Mouse (Mus musculus) hindbrain, embryonic 16.5 days (tissue): ENCODE measurements around the gene Mtg1. TPM values are rescaled to one million over a fixed set of nuclear protein-coding genes. Genes with fewer than 3 reads are reported as not detected.

Experiments
- ATAC-seq: fragments of 200-750 bp; cut with Nextera tagmentation; 2 replicates; pipeline ENCODE4 v1.8.0; 2017; ENCODE audit warnings: moderate TSS enrichment, moderate library complexity
- H3K27ac ChIP-seq: fragments of 300-500 bp; sonication (generic); 2 replicates; pipeline ENCODE4 v1.5.1; 2014; ENCODE audit warnings: low read depth, mild to moderate bottlenecking, control low read depth, low read length, moderate library complexity
- H3K27me3 ChIP-seq: fragments of 300-500 bp; sonication (generic); replicated peaks from 2 replicates; pipeline ENCODE4 v1.6.1; 2014; ENCODE audit warnings: low read length; ENCODE audit not compliant: control insufficient read depth, insufficient read depth
- H3K36me3 ChIP-seq: fragments of 300-500 bp; sonication (generic); 2 replicates; pipeline ENCODE4 v1.6.1; 2014; ENCODE audit warnings: mild to moderate bottlenecking, low read length, moderate library complexity, mixed read lengths; ENCODE audit not compliant: control insufficient read depth, insufficient read depth
- H3K4me1 ChIP-seq: fragments of 300-500 bp; sonication (generic); 2 replicates; pipeline ENCODE4 v1.6.1; 2014; ENCODE audit warnings: low read depth, low read length; ENCODE audit not compliant: control insufficient read depth, insufficient read depth
- H3K4me2 ChIP-seq: fragments of 300-500 bp; sonication (generic); 2 replicates; pipeline ENCODE4 v1.6.1; 2014; ENCODE audit warnings: mild to moderate bottlenecking, low read length, control low read depth, moderate library complexity
- H3K4me3 ChIP-seq: fragments of 300-500 bp; sonication (generic); 2 replicates; pipeline ENCODE4 v1.5.1; 2014; ENCODE audit warnings: mild to moderate bottlenecking, low read length, control low read depth, moderate library complexity
- H3K9ac ChIP-seq: fragments of 300-500 bp; sonication (generic); 2 replicates; pipeline ENCODE4 v1.6.1; 2014; ENCODE audit warnings: low read depth, mild to moderate bottlenecking, control low read depth, low read length, moderate library complexity
- H3K9me3 ChIP-seq: fragments of 300-500 bp; sonication (generic); 2 replicates; pipeline ENCODE4 v1.6.1; 2014; ENCODE audit warnings: mild to moderate bottlenecking, low read length, moderate library complexity; ENCODE audit not compliant: control insufficient read depth
- WGBS: fragments of 180-500 bp; shearing (Covaris S2); extraction: QIAGEN DNeasy Blood & Tissue Kit; methylation state at CpG from one replicate; pipeline ENCODE4 v1.1.7; 2014; 5-methylcytosine and 5-hydroxymethylcytosine counted together
- polyA plus RNA-seq: library from polyadenylated mRNA; unstranded; fragments of >200 nt; fragmentation: Nextera tagmentation; extraction: Ambion mirVana; gene quantifications from 2 replicates; pipeline ENCODE4 v1.2.1, GENCODE M21; 2015

The Mtg1 gene
- polyA plus RNA-seq, 1 experiment from 2014 or later, result 31.1 TPM

- Histone ChIP-seq H3K36me3 (no peaks in the 10 kb centered on the region), H3K9me3 (no peaks in the 10 kb centered on the region), H3K27ac (no peak overlapping the region), H3K4me1 (no peaks in the 10 kb centered on the region), H3K4me2 (no peak overlapping the region), H3K27me3 (no peaks in the 10 kb centered on the region), H3K4me3 (no peak overlapping the region), H3K9ac (no peak overlapping the region)
- ATAC-seq, result no peak
- 97% methylated on average over 3 of the region's 3 CpGs for WGBS
Observed at GRCm38 (mm10) chr7:140170863-140171262, 33.5 kb downstream of the Mtg1 start.

GRCm38 (mm10) chr7:140172936-140173335 is 35.6 kb downstream of the Mtg1 start, which contains the start of gene Olfr523:
Gene Olfr523, plus strand, starts transcription at chr7:140173217.
- no peak within 1 kb of the TSS for H3K9ac ChIP-seq
- no peaks in the 10 kb centered on the region for H3K27me3 ChIP-seq
- no peak within 1 kb of the TSS for H3K4me2 ChIP-seq
- WGBS, result 55% methylated on average over 1 of the region's 1 CpGs
- ATAC-seq, result no peak
- no peaks in the 10 kb centered on the region for H3K36me3 ChIP-seq
- no peak within 1 kb of the TSS for H3K4me3 ChIP-seq
- H3K4me1 ChIP-seq, result no peaks in the 10 kb centered on the region
- no peaks in the 10 kb centered on the region for H3K9me3 ChIP-seq
- no peak within 1 kb of the TSS for H3K27ac ChIP-seq

- no peaks in the 10 kb centered on the region for H3K27me3 ChIP-seq
- ATAC-seq, result no peak
- no peak overlapping the region for H3K4me3 ChIP-seq
- 80% methylated on average over 2 of the region's 2 CpGs for WGBS
- H3K4me2 ChIP-seq, result no peak overlapping the region
- no peaks in the 10 kb centered on the region for H3K9me3 ChIP-seq
- no peaks in the 10 kb centered on the region for H3K36me3 ChIP-seq
- H3K27ac ChIP-seq, result no peak overlapping the region
- no peaks in the 10 kb centered on the region for H3K4me1 ChIP-seq
- no peak overlapping the region for H3K9ac ChIP-seq
Observed at GRCm38 (mm10) chr7:140179176-140179575, 41.8 kb downstream of the Mtg1 start.

- H3K9ac ChIP-seq, result no peak overlapping the region
- no peak overlapping the region for H3K4me2 ChIP-seq
- ATAC-seq, result no peak
- H3K27me3 ChIP-seq, result no peaks in the 10 kb centered on the region
- H3K4me1 ChIP-seq, result no peaks in the 10 kb centered on the region
- no peak overlapping the region for H3K4me3 ChIP-seq
- WGBS, result 88% methylated on average over 2 of the region's 2 CpGs
- no peak overlapping the region for H3K27ac ChIP-seq
- H3K36me3 ChIP-seq, result no peaks in the 10 kb centered on the region
- H3K9me3 ChIP-seq, result no peaks in the 10 kb centered on the region
Observed at GRCm38 (mm10) chr7:140180692-140181091, 43.3 kb downstream of the Mtg1 start.

GRCm38 (mm10) chr7:140184206-140184605 is 46.8 kb downstream of the Mtg1 start:
- no peak for ATAC-seq
- 93% methylated on average over 4 of the region's 4 CpGs for WGBS
- H3K36me3 ChIP-seq, result no peaks in the 10 kb centered on the region
- H3K9me3 ChIP-seq, result no peaks in the 10 kb centered on the region
- no peak overlapping the region for H3K9ac ChIP-seq
- H3K4me3 ChIP-seq, result no peak overlapping the region
- H3K27me3 ChIP-seq, result no peaks in the 10 kb centered on the region
- H3K4me2 ChIP-seq, result no peak overlapping the region
- H3K4me1 ChIP-seq, result no peaks in the 10 kb centered on the region
- H3K27ac ChIP-seq, result no peak overlapping the region

GRCm38 (mm10) chr7:140186646-140187620 is 49.6 kb downstream of the Mtg1 start:
- no peak overlapping the region for H3K9ac ChIP-seq
- no peak overlapping the region for H3K4me3 ChIP-seq
- ATAC-seq, result no peak
- H3K36me3 ChIP-seq, result no peaks in the 10 kb centered on the region
- no peak overlapping the region for H3K27ac ChIP-seq
- H3K4me1 ChIP-seq, result no peaks in the 10 kb centered on the region
- 65% methylated on average over 18 of the region's 18 CpGs for WGBS
- no peak overlapping the region for H3K4me2 ChIP-seq
- no peaks in the 10 kb centered on the region for H3K9me3 ChIP-seq
- no peaks in the 10 kb centered on the region for H3K27me3 ChIP-seq

GRCm38 (mm10) chr7:140187721-140188390 is 50.5 kb downstream of the Mtg1 start:
- Histone ChIP-seq H3K27me3 (no peaks in the 10 kb centered on the region), H3K36me3 (no peaks in the 10 kb centered on the region), H3K4me3 (no peak overlapping the region), H3K9me3 (no peaks in the 10 kb centered on the region), H3K9ac (no peak overlapping the region), H3K4me2 (no peak overlapping the region), H3K27ac (no peak overlapping the region), H3K4me1 (no peaks in the 10 kb centered on the region)
- WGBS, result 77% methylated on average over 7 of the region's 7 CpGs
- no peak for ATAC-seq

GRCm38 (mm10) chr7:140188391-140189328 is 51.3 kb downstream of the Mtg1 start:
- H3K9ac ChIP-seq, result no peak overlapping the region
- H3K4me1 ChIP-seq, result no peaks in the 10 kb centered on the region
- ATAC-seq, result no peak
- no peak overlapping the region for H3K4me3 ChIP-seq
- H3K27ac ChIP-seq, result no peak overlapping the region
- no peaks in the 10 kb centered on the region for H3K27me3 ChIP-seq
- H3K36me3 ChIP-seq, result no peaks in the 10 kb centered on the region
- H3K9me3 ChIP-seq, result no peaks in the 10 kb centered on the region
- 70% methylated on average over 4 of the region's 4 CpGs for WGBS
- H3K4me2 ChIP-seq, result no peak overlapping the region
